Mouse (Mus musculus) kidney, adult 18-20 months (tissue): ENCODE data around the gene Suclg2.

ENCODE experiments used
- DNase-seq: peaks from one replicate; pipeline ENCODE4 v3.0.0; 2021

Gene Suclg2

GRCm38 (mm10) chr6:95718031-95718968 is at the start of gene Suclg2:
Gene Suclg2, minus strand, starts transcription at chr6:95718800.
- peak; percentile 84 for DNase-seq

GRCm38 (mm10) chr6:95766566-95766965 is 48.0 kb upstream of the Suclg2 start:
- DNase-seq: no peak

- no peak for DNase-seq
Measured at GRCm38 (mm10) chr6:95759558-95760172, 41.1 kb upstream of the Suclg2 start.

- DNase-seq: no peak
Measured at GRCm38 (mm10) chr6:95742378-95742777, 23.8 kb upstream of the Suclg2 start.

DNA sequence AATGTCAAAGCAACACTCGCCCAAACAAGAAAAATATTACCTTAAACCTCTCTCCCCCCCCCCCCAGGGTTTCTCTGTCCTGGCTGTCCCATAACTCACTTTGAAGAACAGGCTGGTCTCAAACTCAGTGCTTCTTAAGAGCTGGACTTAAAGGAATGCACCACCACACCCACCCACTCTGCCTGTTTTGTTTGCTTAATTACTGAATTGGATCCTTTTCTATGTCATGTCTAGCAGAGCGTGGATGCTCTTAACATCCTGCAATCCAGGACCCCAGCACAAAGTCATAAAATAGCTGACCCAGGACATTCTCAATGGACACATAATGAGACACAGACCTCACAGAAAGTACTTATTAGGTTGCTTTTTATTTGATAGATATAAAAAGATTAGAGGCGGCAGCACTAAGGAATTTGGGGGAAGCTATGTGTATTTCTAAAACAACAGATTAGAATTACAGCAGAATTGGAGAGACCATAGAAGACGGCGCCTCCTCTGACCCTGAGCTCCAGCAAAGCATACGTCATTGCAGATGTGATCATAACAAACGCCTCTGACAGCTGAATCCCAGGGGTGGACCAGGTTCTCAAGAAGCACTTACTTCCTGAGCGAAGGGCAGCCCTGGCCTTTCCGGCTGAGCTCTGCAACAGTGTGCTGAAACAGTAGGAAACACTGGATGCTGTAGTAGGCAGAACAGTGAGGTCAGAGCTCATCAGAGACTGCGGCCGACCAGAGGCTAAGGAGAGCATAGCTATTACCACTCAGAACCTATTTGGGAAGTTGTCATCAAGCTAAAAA is 13.2 kb upstream of the Suclg2 start:
- DNase-seq: no peak

DNA sequence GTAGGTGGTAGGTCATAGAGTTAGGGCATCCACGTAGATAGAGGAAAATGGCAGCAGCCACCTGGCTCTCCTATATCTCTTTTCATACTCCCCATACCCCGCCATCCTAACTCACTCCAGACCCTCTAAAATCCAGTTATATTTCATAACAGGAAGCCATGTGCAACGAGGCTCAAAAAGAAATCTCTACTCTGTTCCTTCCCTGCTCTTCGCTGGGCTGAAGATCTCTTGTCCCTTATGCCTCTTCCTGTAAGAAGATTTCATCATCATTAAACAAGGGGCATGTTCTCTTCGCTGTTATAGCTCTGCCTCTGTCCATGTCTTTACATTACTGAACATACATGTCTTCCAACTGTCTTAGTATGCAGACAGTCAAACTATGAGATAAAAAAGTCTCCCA is 10.8 kb upstream of the Suclg2 start:
- DNase-seq: no peak

- no peak for DNase-seq
Measured at GRCm38 (mm10) chr6:95725281-95725680, 6.7 kb upstream of the Suclg2 start.

GRCm38 (mm10) chr6:95723361-95723760 is 4.8 kb upstream of the Suclg2 start:
- DNase-seq: no peak

DNA sequence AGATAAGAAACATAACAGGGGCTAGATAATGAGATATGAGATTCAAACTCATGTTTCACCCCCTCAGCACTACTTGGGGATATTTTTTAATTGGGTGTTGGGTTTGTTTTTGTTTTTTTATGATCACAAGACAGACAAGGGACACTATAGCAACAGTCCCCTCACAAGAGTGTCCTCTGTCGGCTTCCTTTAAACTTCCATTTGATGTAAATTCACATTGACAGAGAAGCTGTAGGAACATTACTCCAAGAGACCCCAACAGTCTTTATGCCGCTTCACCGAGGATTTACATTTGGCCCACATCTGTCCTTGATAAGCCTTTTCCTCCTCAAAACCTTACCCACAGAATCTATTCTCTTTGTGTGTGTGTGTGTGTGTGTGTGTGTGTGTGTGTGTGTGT is 1.2 kb upstream of the Suclg2 start:
- DNase-seq: no peak

- no peak for DNase-seq
Measured at GRCm38 (mm10) chr6:95718969-95719333, 351 bp upstream of the Suclg2 start.

DNA sequence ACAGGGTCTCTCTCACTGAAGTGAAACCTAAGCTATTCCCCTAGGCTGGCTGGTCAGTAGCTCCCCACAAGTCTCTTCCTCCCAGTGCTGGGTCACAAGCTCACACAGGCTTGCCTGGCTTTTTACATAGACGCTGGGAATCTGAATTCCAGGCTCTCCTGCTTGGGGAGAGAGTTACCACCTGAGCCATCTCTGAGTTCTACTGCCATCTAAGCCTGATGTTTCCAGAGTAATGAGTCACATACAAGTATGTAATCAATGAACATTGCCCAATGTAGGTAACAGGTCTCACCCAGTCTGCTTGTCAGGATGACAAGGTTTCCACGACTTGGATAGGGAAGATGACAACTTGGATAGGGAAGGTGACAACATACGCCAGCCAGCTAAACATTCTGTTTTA is 1.5 kb downstream of the Suclg2 start:
- no peak for DNase-seq

DNA sequence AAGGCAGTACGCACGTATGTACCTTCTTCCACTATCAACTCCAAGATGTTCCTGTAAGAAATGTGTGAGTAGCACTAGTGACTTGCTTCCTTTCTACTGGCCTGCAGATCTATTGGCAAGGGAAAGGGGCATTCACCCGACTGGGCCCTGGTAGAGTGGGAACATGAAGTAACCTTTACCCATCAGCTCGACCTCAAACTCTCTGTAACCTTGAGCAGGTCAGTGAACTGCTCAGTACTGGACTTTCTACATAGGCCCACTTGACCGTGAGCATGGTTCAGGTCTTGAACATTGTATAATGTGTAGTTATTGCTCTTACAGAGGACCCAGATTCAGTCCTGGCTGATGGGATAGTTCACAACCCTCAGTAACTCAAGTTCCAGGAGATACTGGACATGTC is 2.1 kb downstream of the Suclg2 start:
- peak; percentile 47 for DNase-seq

- peak; percentile 72 for DNase-seq
Measured at GRCm38 (mm10) chr6:95713245-95713644, 5.4 kb downstream of the Suclg2 start.

- no peak for DNase-seq
Measured at GRCm38 (mm10) chr6:95712081-95712480, 6.5 kb downstream of the Suclg2 start.

GRCm38 (mm10) chr6:95711671-95712070 is 6.9 kb downstream of the Suclg2 start:
- DNase-seq: peak; percentile 72

DNA sequence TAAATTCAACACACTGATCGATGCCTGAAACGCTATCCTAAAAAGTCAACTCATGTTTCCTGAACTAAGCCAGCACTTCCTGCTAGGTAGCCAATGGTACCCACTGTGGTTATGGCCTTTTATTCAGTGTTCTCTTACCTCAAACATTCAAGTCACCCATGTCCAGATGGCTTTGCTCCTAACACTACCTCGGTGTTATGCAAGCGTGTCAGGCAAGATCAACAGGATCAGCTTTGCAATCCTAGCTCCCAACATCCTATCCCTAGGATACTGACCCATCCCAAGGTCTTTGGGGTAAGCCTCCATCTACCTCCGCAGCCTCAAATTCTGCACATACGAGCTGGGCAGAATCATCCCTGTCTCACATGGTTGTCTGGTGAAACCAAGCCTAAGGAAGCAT is 7.7 kb downstream of the Suclg2 start:
- DNase-seq: no peak

DNA sequence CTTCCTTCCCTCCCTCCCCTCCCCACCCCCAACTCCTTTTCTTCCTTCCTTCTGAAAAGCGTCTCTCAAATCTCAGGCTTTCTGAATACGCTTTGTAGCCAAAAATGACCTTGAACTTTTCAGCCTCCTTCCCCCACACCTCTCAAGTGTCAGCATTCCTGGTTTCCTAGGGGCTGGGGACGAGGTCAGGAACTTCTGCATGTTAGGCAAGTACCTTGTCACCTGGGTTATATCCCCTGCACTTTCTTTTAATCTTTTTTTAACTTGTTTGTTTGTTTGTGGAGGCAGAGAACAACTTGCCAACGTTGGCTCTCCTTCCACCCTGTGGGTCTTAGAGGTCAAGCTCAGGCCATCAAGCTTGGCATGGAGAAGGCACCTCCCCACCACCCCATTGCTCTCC is 9.1 kb downstream of the Suclg2 start:
- no peak for DNase-seq

GRCm38 (mm10) chr6:95709106-95709505 is 9.5 kb downstream of the Suclg2 start:
- DNase-seq: peak; percentile 28

DNA sequence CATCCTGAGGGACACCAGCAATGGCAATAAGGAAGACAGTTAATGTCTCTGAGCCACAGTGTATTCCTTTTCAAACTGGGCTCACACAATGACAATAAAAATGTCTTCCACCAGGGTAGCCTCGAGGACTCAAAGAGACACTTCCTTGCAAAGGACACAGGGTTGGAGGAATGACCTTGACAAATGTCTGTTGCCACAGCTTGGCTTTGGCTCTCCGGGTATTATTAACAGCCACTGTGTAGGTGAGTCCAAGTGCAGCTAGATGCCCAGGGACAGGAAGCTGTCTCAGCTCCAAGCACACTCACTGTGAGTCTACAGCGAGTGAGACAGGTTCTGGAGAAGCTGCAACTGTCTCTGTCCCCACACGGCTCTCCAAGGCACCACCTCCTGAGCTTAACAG is 14.0 kb downstream of the Suclg2 start:
- no peak for DNase-seq

DNA sequence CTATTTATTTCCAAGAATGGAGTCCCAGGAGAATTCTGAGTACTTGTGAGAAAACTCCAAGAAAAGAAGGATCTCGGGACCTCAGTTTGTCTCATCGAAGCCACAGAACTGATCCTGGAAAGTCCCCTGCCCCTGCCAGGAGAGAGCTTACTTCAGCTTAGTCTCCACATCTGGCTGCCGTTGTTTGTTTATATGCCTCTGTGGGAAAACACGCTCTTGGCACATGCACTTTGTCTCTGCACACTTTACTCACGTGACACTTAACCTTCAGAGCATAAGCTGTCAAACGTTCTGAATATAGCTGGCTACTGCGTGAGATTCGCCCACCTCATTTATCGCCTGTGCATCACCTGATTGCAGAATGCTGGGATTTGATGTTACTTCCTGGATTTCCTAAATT is 16.4 kb downstream of the Suclg2 start:
- DNase-seq: no peak

DNA sequence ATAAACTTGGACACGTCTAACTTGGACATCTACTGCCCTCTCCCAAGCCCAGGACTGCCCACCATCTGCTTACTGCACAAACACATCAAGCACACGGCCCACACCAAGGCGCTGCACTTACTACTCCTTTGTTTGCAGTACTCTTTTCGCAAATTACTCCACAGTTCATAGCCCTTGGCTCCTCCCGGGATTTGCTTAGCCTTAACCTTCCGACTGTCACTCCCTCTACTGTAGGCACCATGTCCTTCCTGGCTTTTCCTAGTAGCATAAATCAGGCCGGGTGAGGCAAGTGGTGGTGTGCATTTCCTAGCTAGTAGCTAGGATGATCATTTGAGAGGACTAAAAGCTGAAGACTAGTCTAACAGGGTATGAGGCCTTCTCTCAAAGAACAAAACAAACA is 16.8 kb downstream of the Suclg2 start:
- no peak for DNase-seq

- DNase-seq: no peak
Measured at GRCm38 (mm10) chr6:95700981-95701610, 17.5 kb downstream of the Suclg2 start.

GRCm38 (mm10) chr6:95700191-95700590 is 18.4 kb downstream of the Suclg2 start:
- no peak for DNase-seq
